Mouse (Mus musculus): ENCODE data around the gene Zbtb20.

Zbtb20 gene

GRCm38 (mm10) chr16:43286783-43287383 is 411.2 kb downstream of the Zbtb20 start:
- DNase-seq (ENCODE audit: low read depth, low spot score) = no peak

- DNase-seq (ENCODE audit: low read depth, low spot score) = no peak
Observed at GRCm38 (mm10) chr16:43291423-43291822, 415.7 kb downstream of the Zbtb20 start.

GRCm38 (mm10) chr16:43297953-43298596 is 422.4 kb downstream of the Zbtb20 start:
- DNase-seq (ENCODE audit: low read depth, low spot score) = no peak

GRCm38 (mm10) chr16:43300420-43300819 is 424.7 kb downstream of the Zbtb20 start:
- no peak for DNase-seq (ENCODE audit: low read depth, low spot score)

- DNase-seq (ENCODE audit: low read depth, low spot score) = no peak
Observed at GRCm38 (mm10) chr16:43302171-43302570, 426.5 kb downstream of the Zbtb20 start.

- DNase-seq (ENCODE audit: low read depth, low spot score) = peak; percentile 93
Observed at GRCm38 (mm10) chr16:43303245-43304197, 427.8 kb downstream of the Zbtb20 start.

GRCm38 (mm10) chr16:43309968-43310431 is 434.3 kb downstream of the Zbtb20 start:
- no peak for DNase-seq (ENCODE audit: low read depth, low spot score)

GRCm38 (mm10) chr16:43324009-43324408 is 448.3 kb downstream of the Zbtb20 start:
- DNase-seq (ENCODE audit: low read depth, low spot score) = no peak

GRCm38 (mm10) chr16:43328221-43328620 is 452.5 kb downstream of the Zbtb20 start:
- DNase-seq (ENCODE audit: low read depth, low spot score) = no peak

GRCm38 (mm10) chr16:43330206-43330605 is 454.5 kb downstream of the Zbtb20 start:
- DNase-seq (ENCODE audit: low read depth, low spot score) = no peak

- DNase-seq (ENCODE audit: low read depth, low spot score) = no peak
Observed at GRCm38 (mm10) chr16:43331440-43331839, 455.8 kb downstream of the Zbtb20 start.

GRCm38 (mm10) chr16:43332734-43333133 is 457.1 kb downstream of the Zbtb20 start:
- no peak for DNase-seq (ENCODE audit: low read depth, low spot score)

- DNase-seq (ENCODE audit: low read depth, low spot score) = no peak
Observed at GRCm38 (mm10) chr16:43333265-43333664, 457.6 kb downstream of the Zbtb20 start.

GRCm38 (mm10) chr16:43334411-43335150 is 458.9 kb downstream of the Zbtb20 start:
- DNase-seq (ENCODE audit: low read depth, low spot score) = peak; percentile 69

- peak; percentile 16 for DNase-seq (ENCODE audit: low read depth, low spot score)
Observed at GRCm38 (mm10) chr16:43335151-43335823, 459.6 kb downstream of the Zbtb20 start.

GRCm38 (mm10) chr16:43335824-43336215 is 460.1 kb downstream of the Zbtb20 start:
- DNase-seq (ENCODE audit: low read depth, low spot score) = no peak

- no peak for DNase-seq (ENCODE audit: low read depth, low spot score)
Observed at GRCm38 (mm10) chr16:43340712-43341111, 465.0 kb downstream of the Zbtb20 start.

- DNase-seq (ENCODE audit: low read depth, low spot score) = no peak
Observed at GRCm38 (mm10) chr16:43341916-43342455, 466.3 kb downstream of the Zbtb20 start.

- no peak for DNase-seq (ENCODE audit: low read depth, low spot score)
Observed at GRCm38 (mm10) chr16:43346094-43346493, 470.4 kb downstream of the Zbtb20 start.

GRCm38 (mm10) chr16:43355776-43356645 is 480.3 kb downstream of the Zbtb20 start:
- DNase-seq (ENCODE audit: low read depth, low spot score) = no peak
